Mouse (Mus musculus) lung, postnatal 36 days (tissue): ENCODE measurements at regions not wholly inside any gene's neighbourhood (a gene's known extent, or its start where the extent isn't known, plus 50 kb on each side); places are given as distances from the start of the nearest gene placed in this dataset.

Source experiments
- DNase-seq: peaks from one replicate; pipeline ENCODE4 v3.0.0; 2022; ENCODE audit warnings: mixed read lengths

GRCm38 (mm10) chr4:127750781-127751180, 220.0 kb downstream of the CK137956 start:
- DNase-seq: no peak

GRCm38 (mm10) chr4:127747876-127748275, 222.9 kb downstream of the CK137956 start:
- DNase-seq: no peak

GRCm38 (mm10) chr4:127736781-127737180, 234.0 kb downstream of the CK137956 start:
- no peak for DNase-seq

GRCm38 (mm10) chr4:127736151-127736550, 234.6 kb downstream of the CK137956 start:
- DNase-seq: no peak

- DNase-seq: no peak
These were observed 236.1 kb downstream of the CK137956 start for GRCm38 (mm10) chr4:127734641-127735040.

GRCm38 (mm10) chr4:127718661-127719060, 252.1 kb downstream of the CK137956 start:
- no peak for DNase-seq

GRCm38 (mm10) chr4:127712274-127712673, 258.5 kb downstream of the CK137956 start:
- DNase-seq: no peak

- no peak for DNase-seq
These were observed 259.9 kb downstream of the CK137956 start for GRCm38 (mm10) chr4:127710816-127711215.

- peak; percentile 1 for DNase-seq
These were observed 261.0 kb downstream of the CK137956 start for GRCm38 (mm10) chr4:127709746-127710145.

- DNase-seq: no peak
These were observed 262.6 kb downstream of the CK137956 start for GRCm38 (mm10) chr4:127708186-127708585.

- no peak for DNase-seq
These were observed 263.6 kb downstream of the CK137956 start for GRCm38 (mm10) chr4:127707126-127707525.

GRCm38 (mm10) chr4:127701651-127702050, 269.1 kb downstream of the CK137956 start:
- no peak for DNase-seq

GRCm38 (mm10) chr4:127689986-127690385, 280.8 kb downstream of the CK137956 start:
- DNase-seq: no peak

GRCm38 (mm10) chr4:127685021-127685420, 285.7 kb downstream of the CK137956 start:
- no peak for DNase-seq

GRCm38 (mm10) chr4:127679391-127679790, 291.4 kb downstream of the CK137956 start:
- DNase-seq: no peak

GRCm38 (mm10) chr4:127678437-127678836, 292.3 kb downstream of the CK137956 start:
- no peak for DNase-seq

- no peak for DNase-seq
These were observed 294.9 kb downstream of the CK137956 start for GRCm38 (mm10) chr4:127675745-127676315.

- no peak for DNase-seq
These were observed 302.0 kb upstream of the Gjb5 start for GRCm38 (mm10) chr4:127659950-127660349.

- DNase-seq: no peak
These were observed 293.6 kb upstream of the Gjb5 start for GRCm38 (mm10) chr4:127651601-127652000.

- DNase-seq: no peak
These were observed 290.0 kb upstream of the Gjb5 start for GRCm38 (mm10) chr4:127648011-127648410.

GRCm38 (mm10) chr4:127647189-127647588, 289.2 kb upstream of the Gjb5 start:
- peak; percentile 1 for DNase-seq

- DNase-seq: no peak
These were observed 282.5 kb upstream of the Gjb5 start for GRCm38 (mm10) chr4:127640251-127641085.

- no peak for DNase-seq
These were observed 281.8 kb upstream of the Gjb5 start for GRCm38 (mm10) chr4:127639765-127640164.

GRCm38 (mm10) chr4:127636934-127637333, 279.0 kb upstream of the Gjb5 start:
- DNase-seq: no peak
